Mouse (Mus musculus): Measurements from ENCODE around the gene Ints12.

The Ints12 gene

DNA sequence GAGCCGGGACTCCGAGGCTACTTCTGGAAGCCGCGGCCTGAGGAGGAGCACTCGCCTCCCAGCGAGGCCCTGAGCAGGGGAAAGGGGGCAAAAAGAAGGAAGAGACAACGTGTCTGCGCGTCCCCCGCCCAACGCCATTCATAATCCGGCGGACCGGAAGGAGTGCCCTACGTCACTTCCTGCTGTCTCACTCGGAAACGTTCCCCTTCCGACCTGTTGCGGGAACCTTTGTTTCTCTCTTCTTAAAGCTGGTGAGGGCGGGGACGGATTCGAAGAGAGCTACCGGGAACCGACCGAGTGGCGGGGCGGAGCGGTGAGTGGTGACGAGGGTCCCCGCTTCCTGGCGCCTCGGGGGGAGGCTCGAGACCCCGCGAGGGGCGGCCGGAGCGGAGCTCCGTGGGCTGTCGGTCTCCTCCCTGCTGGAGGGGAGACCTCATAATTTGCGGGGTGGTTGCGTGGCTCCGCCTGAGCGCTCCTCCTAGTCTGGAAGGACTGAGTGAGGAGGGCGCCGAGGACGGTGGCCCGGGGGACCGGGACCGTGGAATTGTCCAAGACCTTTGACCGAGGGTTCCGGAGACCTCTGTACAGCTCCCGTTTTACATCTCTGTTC, at the start of gene Ints12, which contains the start of gene Gstcd:
TSS of gene Ints12 (plus strand) at position 177 of the 610 bp plus-strand sequence.
TSS of gene Gstcd (minus strand) at position 370 of the 610 bp plus-strand sequence.
- DNase-seq (ENCODE audit: extremely low read depth, insufficient read length, low spot score), result peak; percentile 91

DNA sequence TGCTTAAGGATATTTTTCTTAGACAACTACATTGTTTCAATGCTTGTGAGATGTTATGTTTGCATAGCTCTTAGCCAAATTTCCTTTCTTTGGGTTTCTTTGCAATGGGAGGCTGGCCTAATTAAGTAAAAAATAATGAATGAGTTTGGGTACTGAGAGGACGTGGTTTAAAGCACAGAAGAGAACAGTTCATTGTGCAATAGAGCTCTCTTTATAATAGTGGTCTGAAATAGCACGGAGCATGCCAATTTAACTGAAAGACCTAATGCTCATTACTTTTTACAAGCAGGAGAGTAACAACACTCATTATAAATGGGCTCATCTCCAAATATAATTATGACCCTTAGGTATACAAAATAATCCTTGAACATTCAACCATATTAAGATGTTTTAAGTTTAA, 39.6 kb upstream of the Ints12 start:
- no peak for DNase-seq (ENCODE audit: extremely low read depth, insufficient read length, low spot score)

DNA sequence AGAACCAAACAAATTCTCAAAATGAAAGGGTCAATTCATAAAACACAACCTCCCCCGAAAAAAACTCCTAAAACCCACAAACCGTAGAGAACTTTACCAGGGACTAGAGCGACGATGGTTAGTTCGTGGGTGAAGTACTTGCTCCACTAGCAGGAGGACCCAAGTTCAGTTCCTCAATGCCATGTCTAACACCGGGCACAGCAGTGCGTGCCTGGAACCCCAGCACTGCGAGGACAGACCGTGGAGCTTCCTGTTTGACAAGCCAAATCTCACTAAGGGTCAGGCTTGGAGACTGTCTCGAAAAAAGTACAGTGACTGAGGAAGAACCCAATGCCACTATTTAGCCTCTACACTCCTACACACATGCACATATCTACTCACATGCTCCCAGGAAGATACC, 16.1 kb upstream of the Ints12 start:
- no peak for DNase-seq (ENCODE audit: extremely low read depth, insufficient read length, low spot score)

DNA sequence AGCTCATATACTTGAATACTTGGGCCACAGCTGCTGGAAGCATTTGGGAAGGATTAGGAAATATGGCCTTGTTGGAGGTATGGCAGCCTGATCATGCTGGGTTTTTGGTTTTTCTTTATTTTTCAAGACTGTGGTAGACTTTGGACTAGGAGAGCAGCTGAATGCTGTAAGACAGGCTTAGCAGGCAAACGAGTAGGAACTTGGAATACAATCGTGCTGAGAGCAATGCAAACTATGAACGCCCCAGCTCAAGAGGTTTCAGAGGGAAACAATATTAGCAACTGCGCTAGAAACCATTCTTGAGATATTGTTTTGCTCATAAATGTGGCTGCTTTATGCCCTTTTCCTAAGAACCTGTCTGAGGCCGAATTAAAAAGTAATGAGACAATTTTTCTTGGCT, 8.9 kb upstream of the Ints12 start:
- DNase-seq (ENCODE audit: extremely low read depth, insufficient read length, low spot score), result no peak

DNA sequence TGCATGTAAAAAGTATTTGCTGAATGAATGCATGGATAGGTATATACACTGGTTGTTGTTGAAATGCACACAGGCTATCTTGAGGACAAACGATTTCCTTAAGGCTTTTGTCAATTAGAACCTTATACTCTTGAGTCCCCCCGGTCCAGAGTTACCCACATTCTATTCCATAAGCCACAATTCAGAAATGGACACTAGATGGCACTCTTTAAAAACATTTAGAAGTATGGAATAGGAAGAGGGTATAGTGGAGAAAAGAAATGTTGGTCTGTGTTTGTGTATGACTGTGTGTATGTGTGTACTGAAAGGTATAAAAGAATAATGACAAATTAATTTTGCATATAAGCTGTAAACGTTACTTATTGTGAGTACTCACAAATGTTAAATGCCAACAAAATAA, 5.8 kb upstream of the Ints12 start:
- peak; percentile 32 for DNase-seq (ENCODE audit: extremely low read depth, insufficient read length, low spot score)

DNA sequence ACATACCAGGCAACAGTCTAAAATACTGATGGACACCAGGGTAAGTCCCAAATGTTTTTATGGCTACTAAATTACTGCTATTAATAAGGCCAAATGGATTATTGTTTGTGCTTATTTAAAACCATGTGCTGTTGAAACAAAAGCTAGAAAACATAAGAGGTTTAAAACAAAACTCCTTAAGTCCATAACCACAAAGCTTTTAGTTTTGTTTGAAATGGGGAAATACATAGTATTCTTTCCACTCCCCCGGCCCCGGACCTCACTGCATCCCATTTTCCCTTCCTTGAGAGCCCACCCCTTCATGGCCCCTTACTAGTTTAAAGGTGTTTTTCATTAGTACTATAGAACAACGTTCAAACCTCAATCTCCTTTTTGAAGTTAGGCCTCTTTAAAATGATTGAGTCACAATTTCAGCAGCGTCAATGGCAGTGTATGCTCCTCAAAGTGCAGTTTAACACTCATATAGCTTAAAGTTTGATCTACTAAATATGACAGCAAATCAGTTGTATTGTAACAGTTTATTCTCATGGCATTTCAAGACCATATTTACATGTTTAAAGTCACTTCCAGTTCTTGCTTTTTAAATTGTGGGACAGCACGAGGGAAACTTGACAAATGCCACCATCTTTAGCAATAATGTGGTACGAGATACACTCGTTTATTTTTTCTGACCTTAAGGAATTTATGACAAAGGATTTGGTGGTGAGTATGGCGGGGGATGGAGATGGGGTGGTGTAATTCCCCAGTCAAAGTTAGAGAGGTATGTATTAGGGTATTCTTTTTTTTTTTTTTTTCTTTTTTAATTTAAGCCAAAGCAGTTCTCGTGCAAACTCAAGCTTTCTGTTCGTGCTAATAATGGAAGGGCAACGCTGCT, 1.2 kb upstream of the Ints12 start:
- DNase-seq (ENCODE audit: extremely low read depth, insufficient read length, low spot score), result no peak

DNA sequence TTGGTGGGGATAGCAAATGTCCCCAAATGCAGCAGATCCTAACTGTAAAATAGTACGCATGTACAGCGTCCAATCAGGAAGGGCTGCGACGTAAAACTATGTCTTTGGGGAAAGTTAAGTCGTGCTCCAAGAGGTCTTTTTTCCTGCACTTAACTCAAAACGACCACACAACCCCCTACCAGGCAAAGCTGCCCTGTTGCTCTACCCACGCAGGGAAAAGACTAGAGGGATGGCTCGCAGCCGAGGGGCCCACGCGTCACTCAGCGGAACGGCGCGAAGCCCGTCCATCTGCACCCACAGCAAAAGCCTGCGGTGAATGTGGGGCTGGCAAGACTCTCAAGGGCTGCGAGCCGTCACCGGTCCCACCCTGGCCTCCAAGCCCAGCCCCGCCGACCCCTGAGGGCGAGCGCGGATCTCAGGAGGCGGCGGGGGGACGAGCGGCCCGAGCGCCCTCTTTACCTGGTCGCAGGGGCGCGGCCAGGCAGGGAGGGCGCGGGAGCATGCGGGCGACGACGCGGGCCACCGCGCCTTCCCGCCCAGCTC, 448 bp upstream of the Ints12 start:
- DNase-seq (ENCODE audit: extremely low read depth, insufficient read length, low spot score), result peak; percentile 86

DNA sequence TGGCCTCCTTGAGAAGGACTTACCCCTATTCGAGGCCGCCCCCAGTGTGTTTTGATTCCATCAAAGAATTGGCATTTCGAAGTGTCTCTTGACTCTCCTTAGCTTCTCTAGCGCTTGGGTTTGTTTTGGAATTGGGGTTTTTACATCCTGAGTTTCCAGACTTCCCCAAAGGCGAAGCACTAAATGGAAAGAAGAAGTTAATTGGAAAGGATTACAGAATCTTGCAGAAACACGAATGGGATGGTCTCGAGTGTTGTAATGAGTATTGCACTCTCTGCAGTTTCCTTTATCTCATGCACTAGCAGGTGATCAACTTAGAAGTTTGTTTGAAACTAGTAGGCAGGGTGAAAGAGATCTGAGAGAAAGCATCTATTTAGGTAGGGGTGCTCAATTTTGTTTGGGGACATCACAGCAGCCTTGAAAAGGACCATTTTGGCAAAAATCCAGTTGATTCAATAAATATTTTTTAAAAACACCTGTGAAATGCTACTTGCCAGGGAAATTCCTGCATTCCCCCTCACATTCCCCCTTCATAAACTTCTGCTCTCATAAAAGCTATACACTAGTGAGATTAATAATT, 724 bp downstream of the Ints12 start:
- no peak for DNase-seq (ENCODE audit: extremely low read depth, insufficient read length, low spot score)

DNA sequence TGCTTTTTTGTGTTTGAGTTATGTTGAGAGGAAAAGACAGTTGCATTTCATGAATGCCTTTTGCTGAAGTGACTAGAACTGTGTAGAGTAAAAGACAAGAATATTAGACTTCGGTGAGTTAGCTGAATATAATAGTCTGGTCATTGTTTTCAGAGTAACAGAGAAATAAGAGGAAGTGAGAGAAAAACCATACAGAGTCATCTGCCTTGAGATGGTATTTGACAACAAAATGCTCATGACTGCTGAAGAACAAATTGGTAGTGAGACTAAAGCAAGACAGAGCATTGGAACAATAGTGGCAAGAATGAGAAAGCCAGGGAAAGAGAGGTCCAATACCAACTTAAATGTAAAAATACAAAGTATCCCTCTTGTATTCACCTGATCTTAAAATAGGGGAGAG, 1.3 kb downstream of the Ints12 start:
- no peak for DNase-seq (ENCODE audit: extremely low read depth, insufficient read length, low spot score)

DNA sequence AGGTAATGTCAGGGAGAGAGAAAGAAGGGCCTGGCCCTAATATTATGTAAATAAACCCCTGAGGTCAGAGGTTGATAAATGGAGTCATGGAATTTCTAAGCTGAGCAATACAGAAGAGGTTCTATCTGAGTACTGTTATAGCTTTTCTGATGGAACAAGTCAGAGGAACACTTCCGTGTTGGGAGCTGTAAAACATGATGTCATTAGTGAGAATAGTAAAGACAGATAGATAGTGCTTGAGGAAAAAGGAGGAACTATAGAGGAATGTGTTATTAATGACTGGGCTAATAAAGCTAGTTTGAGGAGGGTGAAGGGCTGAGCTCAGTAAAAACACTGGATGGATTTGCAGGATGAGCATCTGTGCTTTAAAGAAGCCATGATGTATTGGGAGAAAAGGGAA, 2.7 kb downstream of the Ints12 start:
- no peak for DNase-seq (ENCODE audit: extremely low read depth, insufficient read length, low spot score)

DNA sequence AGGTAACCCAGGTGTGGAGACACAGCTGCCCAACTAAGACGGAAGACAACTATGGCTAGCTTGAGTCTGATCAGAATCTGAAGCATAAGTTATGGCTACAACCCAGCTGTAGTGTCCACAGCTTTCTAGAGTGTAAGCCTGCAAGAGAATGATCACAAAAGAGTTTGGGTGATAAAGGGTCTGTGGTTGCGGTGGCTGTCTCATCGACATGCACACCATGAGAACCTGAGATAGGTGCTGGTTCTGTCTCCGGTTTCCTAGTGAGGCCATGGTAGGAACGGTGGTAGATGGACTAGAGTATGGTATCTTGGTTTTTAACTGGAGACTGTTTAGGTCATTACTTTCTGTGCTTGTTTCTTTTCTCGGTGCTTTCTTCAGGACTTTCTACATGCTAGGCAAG, 6.3 kb downstream of the Ints12 start:
- DNase-seq (ENCODE audit: extremely low read depth, insufficient read length, low spot score), result no peak

DNA sequence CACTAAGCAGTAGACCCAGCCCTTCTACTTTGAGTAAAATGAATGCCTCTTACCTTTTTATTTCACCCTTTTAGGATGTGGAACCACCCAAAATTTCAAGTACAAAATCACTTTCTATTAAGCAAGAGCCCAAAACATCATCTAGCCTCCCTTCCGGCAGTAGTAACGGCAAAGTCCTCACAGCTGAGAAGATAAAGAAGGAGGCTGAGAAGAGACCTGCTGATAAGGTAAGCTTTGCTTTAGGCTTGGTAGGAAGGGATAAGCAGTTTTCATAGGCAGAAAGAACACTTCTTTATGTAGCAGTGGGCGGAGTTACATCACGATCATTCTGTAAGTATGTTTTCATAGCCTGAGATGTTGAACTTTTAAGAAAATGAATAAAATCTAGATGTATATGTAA, 6.7 kb downstream of the Ints12 start:
- no peak for DNase-seq (ENCODE audit: extremely low read depth, insufficient read length, low spot score)

DNA sequence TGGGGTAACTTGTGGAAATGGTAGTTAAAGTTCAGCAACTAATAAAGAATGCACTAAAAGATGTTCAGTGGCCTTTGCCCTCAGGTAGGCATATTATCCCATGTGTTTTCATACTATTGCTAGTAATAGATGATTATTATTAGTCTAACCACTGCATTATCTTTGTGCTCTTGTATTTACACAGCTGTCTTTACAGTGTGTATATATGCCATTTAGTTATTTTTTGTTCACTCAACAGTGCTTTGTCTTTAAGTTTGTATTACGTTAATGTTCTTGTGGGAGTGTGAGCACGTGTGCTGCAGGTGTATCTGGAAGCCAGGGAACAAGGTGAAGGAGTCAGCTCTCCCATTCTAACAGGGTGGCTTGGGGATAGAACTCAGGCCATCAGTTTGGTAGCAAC, 7.3 kb downstream of the Ints12 start:
- DNase-seq (ENCODE audit: extremely low read depth, insufficient read length, low spot score), result no peak

DNA sequence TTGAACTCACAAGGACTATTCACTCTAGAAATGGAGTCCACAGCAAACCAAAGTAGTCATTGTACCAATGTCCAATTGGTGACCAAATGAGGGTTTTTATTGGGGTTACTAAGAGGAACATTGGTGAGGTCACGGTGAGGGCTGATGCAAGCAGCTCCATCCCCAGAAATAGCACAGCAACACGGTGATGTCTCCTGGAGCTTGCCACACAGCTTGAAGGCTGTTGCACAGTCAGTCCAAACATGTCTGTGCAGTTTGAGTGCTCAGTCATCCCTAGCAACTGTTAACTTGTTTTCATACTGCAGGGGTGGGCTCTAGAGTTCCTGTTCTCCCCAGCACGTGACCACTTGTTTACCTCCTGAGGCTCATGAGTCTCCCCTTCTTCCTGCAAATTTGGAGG, 12.1 kb downstream of the Ints12 start:
- no peak for DNase-seq (ENCODE audit: extremely low read depth, insufficient read length, low spot score)

DNA sequence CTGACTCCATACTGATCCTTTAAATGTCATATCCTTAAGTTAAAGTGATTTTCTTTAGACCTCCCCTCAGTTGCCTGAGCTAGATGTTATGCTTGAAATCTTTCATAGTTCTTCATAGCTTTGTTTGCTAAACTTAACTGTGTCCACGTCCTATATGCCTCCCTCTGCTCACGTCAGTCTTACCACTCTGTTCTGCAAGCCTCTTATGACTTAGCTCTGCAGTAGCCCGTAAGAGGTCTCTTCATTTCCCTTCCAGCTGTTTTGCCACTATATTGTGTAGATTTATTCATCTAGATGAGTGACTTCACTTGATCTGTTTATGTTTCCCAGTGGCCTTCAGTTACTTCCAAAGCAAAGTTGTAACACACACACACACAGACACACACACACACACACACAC, 12.8 kb downstream of the Ints12 start:
- DNase-seq (ENCODE audit: extremely low read depth, insufficient read length, low spot score), result no peak

DNA sequence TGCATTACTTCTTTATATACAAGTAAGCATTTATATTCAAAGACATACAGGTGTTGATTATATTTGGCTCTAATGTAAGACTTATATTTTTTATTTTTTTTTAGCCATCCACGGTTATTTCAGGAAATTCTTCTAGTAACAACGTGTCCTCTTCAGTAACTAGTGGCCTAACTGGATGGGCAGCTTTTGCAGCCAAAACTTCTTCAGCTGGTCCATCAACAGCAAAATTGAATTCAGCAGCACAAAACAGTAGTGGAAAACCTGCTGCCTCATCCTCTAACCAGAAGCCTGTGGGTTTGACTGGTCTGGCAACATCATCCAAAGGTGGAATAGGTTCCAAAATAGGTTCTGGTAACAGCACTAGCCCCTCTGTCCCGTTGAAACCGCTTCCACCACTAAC, 17.1 kb downstream of the Ints12 start:
- DNase-seq (ENCODE audit: extremely low read depth, insufficient read length, low spot score), result no peak

DNA sequence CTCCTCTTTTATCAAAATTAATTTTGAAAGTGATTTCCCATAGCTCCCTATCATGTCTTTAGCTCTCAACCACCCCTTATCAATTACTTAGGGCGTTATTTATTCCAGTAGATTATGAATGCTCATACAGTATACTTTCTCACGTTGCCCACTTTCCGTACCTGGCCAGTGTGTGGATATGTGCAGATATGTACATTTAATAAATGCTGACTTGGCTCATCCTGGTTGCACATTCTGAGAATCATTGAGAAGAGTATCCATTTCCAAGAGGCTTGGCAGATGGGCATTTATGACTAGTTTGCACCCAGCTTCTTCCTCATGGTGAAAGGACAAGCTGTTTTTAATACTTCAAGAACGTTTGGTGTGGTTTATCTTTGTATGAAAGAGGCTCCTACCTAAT, 18.2 kb downstream of the Ints12 start:
- no peak for DNase-seq (ENCODE audit: extremely low read depth, insufficient read length, low spot score)

DNA sequence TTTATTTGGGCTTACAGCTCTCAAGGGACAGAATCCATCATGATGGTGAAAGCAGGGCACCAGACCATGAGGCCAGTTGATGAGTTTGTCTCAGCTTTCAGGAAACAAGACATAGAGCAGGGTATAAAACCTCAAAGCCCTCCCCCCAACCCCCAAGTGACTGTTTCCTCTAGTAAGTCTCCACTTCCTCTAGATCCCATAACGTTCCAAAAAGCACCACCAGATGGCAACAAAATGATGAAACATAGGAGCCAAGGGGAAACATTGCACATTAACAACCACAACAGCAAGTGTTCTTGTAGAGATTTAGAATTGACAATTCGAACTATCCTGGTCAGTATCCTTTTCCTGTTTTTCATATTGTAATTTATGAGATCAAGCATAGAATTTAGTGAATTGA, 20.1 kb downstream of the Ints12 start:
- no peak for DNase-seq (ENCODE audit: extremely low read depth, insufficient read length, low spot score)

DNA sequence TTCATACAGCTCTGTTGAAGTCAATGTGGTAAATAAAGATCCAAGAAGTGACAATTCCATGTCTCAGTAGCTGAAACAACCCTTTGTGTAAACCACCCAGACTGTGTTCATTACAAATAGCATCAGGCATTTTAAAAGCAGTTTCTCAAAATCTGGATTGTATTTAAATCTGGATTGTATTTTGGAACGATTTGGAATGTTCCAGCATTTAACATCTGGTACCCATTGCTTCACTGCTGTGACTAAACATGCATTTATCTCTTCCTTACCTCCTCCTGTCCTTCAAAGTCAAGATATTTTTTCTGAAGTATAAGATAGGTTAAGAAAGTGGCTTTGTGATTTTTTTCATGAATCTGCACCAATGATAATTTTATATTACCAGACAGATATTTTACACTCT, 21.6 kb downstream of the Ints12 start:
- no peak for DNase-seq (ENCODE audit: extremely low read depth, insufficient read length, low spot score)

DNA sequence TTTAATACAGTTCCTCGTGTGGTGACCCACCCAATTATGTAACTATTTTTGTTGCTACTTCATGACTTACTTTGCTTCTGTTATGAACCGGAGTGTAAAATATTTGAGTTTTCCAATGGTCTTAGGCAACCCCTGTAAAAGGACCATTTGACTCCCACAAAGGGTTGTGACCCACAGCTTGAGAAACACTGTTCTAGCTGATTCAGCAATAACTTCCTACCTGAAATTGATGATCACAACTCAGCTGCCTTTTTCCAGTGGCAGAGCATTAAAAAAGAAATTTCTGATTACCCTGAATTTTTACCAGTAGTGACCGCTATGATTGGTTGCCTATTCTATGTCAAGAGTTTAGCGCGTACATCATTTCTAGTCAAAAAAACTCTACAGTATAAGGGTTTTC, 39.7 kb downstream of the Ints12 start:
- DNase-seq (ENCODE audit: extremely low read depth, insufficient read length, low spot score), result no peak

DNA sequence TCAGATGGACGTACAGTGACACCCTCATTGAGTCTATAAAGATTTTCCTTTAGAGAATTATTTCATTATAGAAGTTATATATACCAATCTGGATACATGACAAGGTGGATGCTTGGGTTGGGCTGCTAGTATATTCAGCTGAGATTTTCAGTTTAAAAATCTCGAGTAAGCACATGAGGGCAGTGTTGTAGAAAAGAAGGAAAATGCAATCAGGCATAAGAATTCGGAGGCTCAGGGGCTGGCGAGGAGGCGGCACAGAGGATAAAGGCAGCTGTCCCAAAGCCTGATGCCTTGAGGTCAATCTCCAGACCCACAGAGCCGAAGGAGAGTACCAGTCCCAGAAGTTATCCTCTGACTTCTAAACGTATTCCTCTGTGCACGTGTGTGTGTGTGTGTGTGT, 41.0 kb downstream of the Ints12 start:
- no peak for DNase-seq (ENCODE audit: extremely low read depth, insufficient read length, low spot score)

DNA sequence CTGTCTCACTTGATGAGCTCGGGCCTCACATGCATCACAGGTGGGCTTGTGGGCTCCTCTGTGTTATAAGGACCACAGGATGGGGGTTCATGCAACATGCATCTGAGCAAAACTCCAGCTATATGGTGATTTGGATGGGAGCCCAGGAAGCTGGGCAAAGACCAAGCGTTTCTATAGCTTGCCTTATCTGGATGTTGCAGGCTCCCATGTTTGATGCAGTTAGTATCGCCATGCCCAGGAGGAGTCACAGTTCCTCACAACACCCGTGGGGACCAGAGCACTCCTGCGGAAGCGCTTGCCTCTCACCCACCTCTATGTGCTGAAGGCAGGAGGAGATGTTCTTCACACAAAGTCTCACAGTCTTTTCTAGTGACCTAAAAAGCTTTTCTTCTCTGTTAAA, 50.2 kb downstream of the Ints12 start:
- DNase-seq (ENCODE audit: extremely low read depth, insufficient read length, low spot score), result no peak
